Mouse (Mus musculus): Measurements from ENCODE around the gene Nprl3.

DNA sequence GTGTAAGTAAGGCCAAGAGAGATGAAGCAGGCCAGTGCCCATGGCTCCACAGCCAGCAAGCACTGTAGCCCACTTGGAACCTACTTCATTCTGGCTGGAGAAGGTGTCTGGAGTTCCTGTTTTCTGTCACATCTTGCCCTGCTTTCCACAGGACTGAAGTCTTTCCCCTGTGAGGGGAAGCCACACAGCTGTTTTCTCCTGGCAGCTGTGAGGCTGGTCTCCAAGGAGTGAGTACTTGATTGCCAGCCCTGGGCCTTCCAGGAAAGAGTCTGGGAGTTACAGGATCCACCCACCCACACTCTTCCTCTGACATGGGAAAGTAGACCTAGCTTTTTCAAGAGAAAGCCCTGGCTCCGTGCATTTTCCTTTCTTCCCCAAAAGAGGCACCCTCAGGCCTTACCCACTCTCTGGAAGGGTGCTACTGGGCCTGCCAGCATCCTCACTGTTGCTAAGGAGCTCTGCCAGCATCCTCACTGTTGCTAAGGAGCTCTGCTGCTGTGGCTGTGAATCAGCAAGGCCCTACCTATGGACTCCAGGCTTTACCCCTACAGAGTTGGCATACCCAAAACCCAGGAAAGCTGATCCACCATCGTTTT, 35.4 kb upstream of the Nprl3 start:
- TF ChIP-seq GATA1 (IDR thresholded peaks at IDR 0.05; ENCODE audit: borderline replicate concordance, low read length) (no peak), FLI1 (IDR thresholded peaks at IDR 0.05; ENCODE audit: low read length) (no peak)
